Mouse (Mus musculus) limb, embryonic 12.5 days (tissue): ENCODE measurements at regions not wholly inside any gene's neighbourhood (a gene's known extent, or its start where the extent isn't known, plus 50 kb on each side); places are given as distances from the start of the nearest gene placed in this dataset.
"Not testable (repeated sequence)": the region's sequence is repeated elsewhere in the genome, so short reads cannot be mapped to it uniquely, and the experiment has no call there.

Experiments used
- ATAC-seq: fragments of 200-750 bp; cut with Nextera tagmentation; 2 replicates; pipeline ENCODE4 v1.8.0; 2017; ENCODE audit warnings: low read depth, moderate TSS enrichment; ENCODE audit not compliant: insufficient number of reproducible peaks, insufficient read depth, low FRiP score, low TSS enrichment
- H3K27ac ChIP-seq: fragments of 300-500 bp; sonication (generic); 2 replicates; pipeline ENCODE4 v1.5.1; 2016; ENCODE audit warnings: mild to moderate bottlenecking, moderate library complexity
- H3K27me3 ChIP-seq: fragments of 300-500 bp; sonication (generic); 2 replicates; pipeline ENCODE4 v1.6.1; 2016; ENCODE audit warnings: mild to moderate bottlenecking, moderate library complexity
- H3K36me3 ChIP-seq: fragments of 300-500 bp; sonication (generic); 2 replicates; pipeline ENCODE4 v1.6.1; 2016; ENCODE audit warnings: mild to moderate bottlenecking, moderate library complexity
- H3K4me1 ChIP-seq: fragments of 300-500 bp; sonication (generic); replicated peaks from 2 replicates; pipeline ENCODE4 v1.6.1; 2016
- H3K4me2 ChIP-seq: fragments of 300-500 bp; sonication (generic); 2 replicates; pipeline ENCODE4 v1.6.1; 2016; ENCODE audit warnings: mild to moderate bottlenecking, moderate library complexity
- H3K4me3 ChIP-seq: fragments of 300-500 bp; sonication (generic); replicated peaks from 2 replicates; pipeline ENCODE4 v1.5.1; 2016; ENCODE audit warnings: mild to moderate bottlenecking
- H3K9ac ChIP-seq: fragments of 300-500 bp; sonication (generic); replicated peaks from 2 replicates; pipeline ENCODE4 v1.6.1; 2016; ENCODE audit warnings: mild to moderate bottlenecking, moderate library complexity
- H3K9me3 ChIP-seq: fragments of 300-500 bp; sonication (generic); 2 replicates; pipeline ENCODE4 v1.6.1; 2016; ENCODE audit warnings: mild to moderate bottlenecking, moderate library complexity
- WGBS: fragments of 180-500 bp; shearing (Covaris S2); methylation state at CpG from one replicate; pipeline ENCODE4 v1.1.7; 2016; 5-methylcytosine and 5-hydroxymethylcytosine counted together

GRCm38 (mm10) chr5:145635204-145635603, 50.7 kb upstream of the Cyp3a41b start:
- H3K9ac ChIP-seq, H3K4me1 ChIP-seq, H3K27ac ChIP-seq, H3K27me3 ChIP-seq, H3K4me2 ChIP-seq, H3K4me3 ChIP-seq, ATAC-seq, H3K36me3 ChIP-seq: not testable (repeated sequence)
- WGBS, result 96% methylated on average over 2 of the region's 2 CpGs
- peaks cover 92% of the 10 kb centered on the region for H3K9me3 ChIP-seq
